Mouse (Mus musculus) urinary bladder, postnatal 14 days (tissue): ENCODE data around the gene Riox2.
A peak's percentile ranks its signal among the peaks of the same experiment; 100 is the strongest.
"Not testable (repeated sequence)": the region's sequence is repeated elsewhere in the genome, so short reads cannot be mapped to it uniquely, and the experiment has no call there.

Source experiments
- DNase-seq: peaks from one replicate; pipeline ENCODE4 v3.0.0; 2021; ENCODE audit warnings: low spot score

The Riox2 gene

DNA sequence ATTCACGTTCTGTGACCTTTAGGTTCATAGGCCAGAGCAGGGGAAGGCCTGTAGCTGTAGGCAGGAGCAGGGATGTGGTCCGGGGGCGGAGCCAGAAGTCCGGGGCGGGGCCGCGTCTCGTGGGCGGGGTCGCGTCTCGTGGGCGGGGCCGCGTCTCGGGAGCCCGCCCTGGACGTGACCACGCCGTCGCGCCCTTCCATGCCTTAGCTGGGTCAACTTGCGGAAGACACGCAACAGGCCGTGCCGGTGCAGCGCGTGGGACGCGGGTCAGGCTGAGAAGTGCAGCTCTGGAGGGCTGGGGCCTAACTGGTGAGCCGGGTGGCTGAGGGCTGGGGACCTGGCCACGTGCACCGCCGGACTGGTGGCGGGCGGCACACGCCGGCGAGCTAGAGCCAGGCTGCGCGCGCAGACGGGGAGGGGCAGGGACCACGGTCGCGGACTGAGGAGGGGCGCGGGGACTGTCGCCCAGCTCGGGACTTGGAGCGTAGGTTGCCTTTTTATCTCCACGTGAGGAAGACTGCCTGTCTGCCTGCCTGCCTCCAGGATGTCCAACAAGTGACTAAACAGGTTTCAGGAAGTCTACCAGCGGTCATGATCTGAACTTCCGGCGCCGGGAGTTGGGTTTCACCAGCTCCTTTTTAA is at the start of gene Riox2:
Gene Riox2 (plus strand): TSS at position 139 of the 642 bp plus-strand sequence.
- DNase-seq, result peak; percentile 84

DNA sequence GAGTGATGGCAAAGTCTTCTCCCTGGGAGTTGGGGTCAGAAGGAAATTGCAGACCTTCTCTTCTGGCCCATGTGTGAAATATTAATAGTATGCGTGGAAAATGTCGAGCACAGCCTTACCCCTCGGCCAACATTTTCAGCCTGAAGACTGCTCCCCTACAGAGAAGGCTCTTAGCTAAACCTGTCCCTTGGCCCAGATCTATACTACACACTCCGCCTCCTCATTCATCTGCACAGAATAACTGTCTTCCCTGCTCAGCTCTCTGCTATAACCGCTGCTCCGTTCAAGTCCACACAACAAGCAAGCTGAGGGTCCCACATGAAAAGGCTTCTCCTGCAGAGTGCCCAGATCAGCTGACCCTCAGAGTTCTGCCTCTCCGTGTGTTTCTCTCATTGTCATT is 43.6 kb upstream of the Riox2 start:
- no peak for DNase-seq

DNA sequence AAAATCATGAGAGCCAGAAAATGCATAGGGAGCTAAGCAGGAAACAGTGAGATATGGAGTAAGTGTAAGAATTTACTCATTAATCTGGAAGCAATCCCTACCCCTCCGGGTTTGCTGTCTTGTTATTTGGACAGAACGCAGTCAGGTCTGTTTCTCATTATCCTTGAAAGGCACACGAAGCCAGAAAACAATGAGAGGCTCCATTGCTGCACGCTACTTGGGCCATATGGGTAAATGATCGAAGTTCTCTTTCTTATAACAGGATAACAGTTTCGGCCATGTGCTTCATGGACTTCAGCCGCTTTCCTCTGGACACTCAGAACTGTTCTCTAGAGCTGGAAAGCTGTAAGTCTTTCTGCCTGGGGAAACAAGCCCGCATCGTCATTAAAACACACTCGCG is 38.4 kb upstream of the Riox2 start:
- DNase-seq, result no peak

DNA sequence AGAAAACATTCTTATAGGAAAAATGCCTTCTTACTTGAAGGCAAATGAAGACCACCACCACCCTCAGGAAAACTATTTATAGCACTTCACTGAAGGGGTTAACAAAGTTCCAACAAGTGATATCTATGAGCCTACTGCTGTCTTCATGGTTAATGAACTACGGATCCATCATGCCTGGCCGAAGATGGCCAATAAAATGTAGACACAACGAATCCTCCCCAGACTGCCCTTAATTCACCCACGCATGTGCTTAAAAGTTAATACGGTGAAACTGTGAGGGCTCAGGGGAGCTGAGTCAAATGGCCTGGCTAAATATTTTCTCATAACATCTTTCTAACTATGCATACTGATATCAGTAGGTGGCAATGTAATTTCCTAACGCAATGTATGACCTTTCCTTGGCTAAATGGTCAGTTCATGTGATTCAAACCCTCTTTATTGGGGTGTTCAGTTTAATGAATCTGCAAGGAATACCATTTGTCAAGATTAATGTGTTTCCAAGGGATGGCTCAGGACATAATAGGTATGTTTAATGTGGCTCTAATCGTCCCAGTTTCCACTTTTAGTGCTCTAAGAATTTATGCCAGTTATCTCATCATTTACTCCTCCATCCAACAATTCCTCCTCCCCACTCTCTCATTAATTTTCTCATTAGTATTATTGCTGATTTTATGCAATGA is 26.6 kb upstream of the Riox2 start:
- no peak for DNase-seq

DNA sequence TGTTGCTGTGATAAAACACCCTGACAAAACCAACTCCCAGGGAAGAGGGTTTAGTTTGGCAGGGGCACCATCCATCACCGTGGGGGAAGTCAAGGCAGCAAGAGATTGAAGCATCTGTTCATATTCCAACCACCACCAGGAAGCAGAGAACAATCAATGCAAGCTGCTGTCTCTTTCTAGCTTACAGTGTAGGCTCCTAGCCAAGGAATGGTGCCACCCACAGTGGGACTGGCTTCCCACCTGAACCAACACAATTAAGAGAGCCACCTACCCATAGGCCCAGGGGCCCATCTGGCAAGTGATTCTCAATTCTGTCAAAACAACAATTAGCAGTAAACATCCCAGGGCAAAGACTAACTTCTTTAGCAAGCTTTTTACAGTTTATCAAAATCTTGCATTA is 23.4 kb upstream of the Riox2 start:
- no peak for DNase-seq

DNA sequence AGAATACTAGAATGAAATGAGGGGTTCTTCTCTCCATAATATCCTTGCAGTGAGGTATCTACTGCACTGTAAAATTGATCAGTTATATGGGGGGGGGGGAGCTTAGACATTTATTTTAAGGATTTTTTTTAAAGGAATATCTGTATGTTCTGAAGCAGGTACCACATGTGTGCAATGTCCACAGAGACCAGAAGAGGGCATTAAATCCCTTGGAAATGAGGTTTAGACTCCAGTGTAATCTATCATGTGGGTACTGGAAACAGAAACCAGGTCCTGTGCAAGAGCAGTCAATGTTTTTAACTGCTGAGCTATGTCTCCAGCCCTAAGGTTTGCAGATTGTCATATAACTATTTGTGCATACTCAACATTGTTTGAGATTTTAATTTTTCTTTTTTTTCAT is 22.5 kb upstream of the Riox2 start:
- no peak for DNase-seq

DNA sequence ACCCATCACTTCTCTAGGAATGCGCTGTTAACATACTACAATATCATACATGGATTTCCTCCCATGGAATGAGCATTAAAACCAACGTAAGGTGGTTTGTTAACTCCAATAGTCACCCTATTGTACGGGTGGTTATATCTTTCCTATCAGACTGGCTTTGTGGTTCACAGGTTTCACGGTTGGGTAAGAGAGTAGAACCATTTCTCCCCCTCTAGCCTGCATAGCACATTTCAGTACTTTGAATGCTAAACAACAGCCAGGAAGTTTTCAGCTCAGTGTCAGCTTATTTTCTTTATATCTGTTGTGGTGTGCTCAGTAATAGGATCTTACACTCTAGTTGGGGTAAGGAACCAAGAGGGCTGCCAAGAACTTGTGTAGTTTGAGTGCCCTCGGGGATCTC is 19.8 kb upstream of the Riox2 start:
- no peak for DNase-seq

DNA sequence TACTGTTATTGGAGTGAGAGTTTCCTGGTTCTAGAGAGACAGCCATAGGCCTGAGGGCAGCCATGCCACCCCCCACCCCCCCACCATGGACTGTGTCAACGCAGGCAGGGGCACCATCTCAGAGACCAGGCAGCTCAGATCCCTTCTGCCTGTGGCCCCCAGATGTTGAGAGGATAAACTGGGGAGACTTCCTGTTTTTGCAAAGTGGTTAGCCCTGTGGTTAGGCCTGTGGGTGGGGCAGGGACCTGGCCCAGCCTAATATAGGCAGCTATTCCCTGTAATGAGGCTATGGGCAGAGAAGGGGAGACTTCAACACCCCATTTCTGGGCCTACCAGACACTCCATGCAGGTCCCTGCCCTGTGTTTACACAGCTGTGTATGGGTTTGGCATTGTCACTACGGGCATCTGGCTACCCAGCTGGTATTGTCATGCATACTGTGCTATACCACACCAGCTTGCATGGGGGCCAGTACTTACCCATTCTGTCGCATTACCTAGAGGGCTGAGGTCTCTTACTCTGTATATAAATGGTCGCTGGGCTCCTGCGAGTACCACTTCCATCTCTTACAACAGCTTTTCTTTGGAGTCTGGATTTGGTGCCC is 12.2 kb upstream of the Riox2 start:
- DNase-seq, result not testable (repeated sequence)

DNA sequence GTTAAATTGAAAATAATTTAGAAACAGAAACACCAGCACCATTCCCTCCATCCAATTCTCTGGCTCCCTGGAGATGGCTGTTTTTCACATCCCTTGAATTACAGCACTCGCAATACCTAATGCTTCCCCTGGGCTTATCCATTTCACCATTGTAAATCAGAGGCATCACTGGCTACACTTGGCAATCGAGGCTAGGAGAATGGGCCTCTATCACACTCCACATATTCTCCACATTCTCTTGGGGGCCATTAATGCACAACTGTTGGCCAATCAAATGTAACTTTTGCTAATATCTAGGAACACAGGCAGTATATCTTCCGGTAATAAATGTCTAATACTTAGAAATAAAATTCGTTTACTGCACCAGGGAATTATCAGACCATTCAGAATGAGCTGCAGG is 8.0 kb upstream of the Riox2 start:
- DNase-seq, result no peak

DNA sequence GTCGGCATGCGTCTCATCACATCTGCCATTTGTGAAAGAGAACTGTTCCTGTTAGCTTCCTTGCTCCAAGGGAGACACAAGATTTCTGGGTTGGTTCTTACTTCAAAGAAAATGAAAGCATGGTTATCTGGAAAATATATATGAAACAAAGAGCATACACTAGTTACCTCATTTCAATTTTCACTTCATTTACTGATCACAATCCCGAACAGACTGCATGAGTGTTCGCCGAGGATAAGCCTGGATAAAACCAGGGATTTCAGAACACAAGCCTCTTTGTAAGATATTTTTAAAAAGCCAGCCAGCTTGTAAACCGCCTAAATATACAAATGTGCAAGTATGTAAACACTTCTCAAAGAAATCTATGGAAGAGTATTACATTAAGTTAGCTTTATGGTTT is 7.6 kb upstream of the Riox2 start:
- DNase-seq, result no peak

DNA sequence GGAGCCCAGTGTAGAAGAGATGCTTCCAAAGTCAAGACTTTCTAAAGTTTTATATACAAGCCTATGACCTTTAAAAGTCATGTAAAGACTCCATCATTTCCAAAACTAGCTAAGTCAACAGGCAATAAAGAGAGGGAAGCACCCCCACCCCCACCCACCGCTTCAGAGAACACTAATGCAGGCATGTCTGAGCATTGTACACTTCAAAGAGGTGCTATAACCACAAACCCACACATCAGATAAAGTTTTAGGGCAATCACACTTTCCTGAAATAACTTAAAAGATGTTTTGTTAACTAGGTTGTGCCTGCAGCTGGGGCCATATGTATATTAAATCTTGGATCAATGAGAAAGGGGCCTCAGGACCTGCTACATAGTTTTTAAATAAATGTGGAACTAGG is 1.7 kb upstream of the Riox2 start:
- no peak for DNase-seq

DNA sequence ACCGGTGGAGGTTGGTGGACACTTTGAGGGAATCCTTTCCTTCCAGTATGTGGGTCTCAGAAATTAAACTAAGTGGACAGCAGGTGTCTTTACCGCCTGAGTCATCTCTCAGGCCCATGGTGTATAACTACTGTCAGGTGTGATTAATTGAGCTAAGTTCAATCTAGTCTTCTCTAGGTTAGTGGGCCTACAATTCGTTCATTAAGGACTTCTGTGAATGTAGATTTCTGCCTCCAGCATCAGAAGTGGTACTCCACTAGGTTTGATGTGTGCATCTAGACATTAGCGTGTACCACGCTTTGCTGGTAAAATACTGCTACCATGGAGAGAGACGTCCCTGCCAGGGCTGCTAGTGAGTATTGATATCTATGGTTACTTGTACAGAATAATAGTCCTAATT is 971 bp downstream of the Riox2 start:
- no peak for DNase-seq

DNA sequence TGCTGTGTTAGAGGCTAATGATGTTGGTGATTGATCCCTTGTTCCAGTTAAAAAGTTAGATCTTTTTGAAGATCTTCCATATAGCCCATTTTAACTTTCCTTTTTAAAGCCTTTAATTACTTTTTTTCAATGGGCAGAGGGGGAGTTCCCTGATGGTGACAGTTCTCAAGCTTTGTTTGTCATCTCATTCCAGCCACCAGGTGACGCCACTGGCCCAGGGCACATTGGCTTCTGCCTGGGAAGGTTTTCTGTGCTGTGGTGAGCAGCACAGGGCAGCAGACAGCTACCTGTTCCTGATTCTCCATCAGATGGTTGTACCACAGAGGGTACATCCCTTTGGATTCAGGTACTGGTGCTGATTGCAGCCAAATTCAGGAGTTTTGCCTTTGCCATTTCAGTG is 3.2 kb downstream of the Riox2 start:
- DNase-seq, result peak; percentile 74

DNA sequence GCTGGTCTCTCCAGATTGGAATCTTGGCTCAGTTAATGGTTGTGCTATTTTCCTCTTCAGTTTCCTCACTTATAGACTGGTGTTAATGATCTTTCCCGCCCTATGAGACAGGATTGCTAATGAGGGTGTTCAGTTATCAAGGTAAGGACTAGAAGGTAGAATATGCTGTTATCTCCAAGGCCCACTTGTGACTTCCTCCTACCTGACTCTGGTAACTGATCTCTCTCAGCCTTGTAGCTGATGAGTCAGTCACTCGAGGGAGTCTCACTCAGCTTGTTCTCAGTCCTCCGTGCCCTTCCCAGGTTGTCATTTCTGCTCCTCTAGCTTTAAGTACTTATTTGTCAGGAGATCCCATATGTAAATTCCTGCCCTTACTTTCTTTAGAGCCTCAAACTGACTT is 6.4 kb downstream of the Riox2 start:
- DNase-seq, result no peak

DNA sequence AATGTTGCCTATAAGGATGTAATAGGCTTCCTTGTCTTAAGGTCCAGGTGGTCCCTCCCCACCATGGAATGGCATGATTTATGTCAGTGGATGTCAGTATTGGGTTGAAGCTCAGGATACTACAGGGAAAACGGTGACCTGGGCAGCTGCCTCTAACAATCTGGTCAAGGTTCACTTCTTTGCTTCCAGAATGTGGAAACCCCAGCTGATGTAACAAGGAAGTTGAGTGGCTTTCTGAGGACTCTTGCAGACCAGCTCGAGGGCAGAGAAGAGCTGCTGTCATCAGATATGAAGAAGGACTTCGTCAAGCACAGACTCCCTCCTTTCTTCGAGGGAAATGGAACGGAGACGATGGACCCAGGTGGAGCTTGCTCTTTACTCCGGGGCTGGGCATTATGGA is 15.7 kb downstream of the Riox2 start:
- no peak for DNase-seq

DNA sequence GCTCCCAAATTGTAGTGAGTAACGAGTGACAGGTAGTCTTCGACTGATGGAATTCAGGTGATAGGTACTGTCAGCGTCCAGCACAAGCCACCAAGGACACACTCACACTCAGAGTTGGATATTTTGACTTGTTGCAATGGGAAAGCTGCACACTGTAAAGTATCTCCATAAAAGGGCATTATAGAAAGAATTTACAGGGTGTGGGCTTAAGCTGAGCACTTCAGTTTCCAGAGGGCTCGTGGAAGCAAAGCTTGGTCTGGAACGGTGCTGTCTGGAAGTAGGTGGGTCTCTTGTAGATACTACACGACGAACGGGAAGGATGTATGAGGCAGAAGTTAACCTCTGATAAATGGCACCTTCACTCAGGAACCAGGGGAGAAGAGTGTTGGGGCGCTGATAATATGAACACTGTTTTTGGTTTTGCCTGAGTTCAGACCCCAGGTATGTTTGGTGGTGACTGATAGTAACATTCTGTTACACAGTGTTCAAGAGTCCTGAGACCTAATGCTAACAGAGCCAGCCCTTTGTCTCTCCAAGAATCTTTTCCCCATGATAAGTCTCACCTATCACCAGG is 16.5 kb downstream of the Riox2 start:
- DNase-seq, result no peak

DNA sequence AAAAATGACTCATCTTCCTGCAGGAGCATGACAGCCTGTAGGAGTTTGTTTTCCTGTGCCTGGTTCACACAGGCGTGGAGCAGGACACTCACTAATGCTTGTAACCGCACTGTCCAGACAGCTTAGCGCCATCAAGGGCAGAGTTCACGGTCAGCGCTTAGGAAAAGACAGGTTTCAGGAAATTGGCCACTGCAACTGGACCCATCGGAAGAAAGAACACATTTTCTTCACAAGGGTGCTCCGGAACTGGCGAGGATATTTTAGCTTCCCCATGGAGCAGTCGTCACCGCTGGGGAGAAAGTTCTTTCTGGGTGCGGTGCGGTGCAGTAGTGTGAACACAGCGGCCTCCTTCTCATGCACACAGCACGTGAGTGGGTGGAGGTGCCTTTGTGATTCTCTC is 21.6 kb downstream of the Riox2 start:
- no peak for DNase-seq

DNA sequence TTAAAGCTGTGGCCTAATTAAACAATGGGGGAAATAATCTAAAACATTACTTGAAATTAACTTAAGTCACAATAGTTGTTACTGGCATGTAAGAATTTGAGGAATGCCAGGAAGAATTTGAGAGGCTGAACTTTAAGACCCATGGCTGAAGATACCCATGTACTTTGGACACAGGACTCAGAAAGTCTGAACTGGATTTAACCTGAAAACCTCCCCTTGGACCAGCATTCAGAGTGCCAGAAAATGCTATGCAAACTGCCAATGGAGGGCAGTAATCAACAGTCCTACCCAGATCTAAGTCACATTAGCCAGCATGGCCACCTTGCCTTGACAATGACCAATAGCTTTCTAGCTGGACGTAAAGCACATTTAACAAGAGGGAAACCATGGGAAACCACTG is 26.4 kb downstream of the Riox2 start:
- DNase-seq, result no peak

DNA sequence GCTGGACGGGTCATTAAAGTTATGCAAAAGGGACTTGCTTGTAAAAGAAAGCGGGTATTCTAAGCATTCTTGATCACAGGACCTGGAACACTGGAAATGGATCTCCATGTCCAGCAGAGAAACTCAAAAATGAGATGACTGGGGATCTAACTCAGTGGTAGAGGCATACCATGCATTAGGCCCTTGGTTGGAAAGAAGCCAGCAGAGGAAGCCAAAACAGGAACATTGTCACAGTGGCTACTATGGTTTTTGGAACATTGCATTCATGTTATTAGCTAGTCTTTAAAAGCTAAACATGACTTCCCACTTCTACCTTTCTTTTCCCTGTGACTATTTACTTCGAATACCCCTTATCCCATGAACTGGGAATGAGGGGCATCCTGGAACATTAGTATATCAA is 27.6 kb downstream of the Riox2 start:
- no peak for DNase-seq

DNA sequence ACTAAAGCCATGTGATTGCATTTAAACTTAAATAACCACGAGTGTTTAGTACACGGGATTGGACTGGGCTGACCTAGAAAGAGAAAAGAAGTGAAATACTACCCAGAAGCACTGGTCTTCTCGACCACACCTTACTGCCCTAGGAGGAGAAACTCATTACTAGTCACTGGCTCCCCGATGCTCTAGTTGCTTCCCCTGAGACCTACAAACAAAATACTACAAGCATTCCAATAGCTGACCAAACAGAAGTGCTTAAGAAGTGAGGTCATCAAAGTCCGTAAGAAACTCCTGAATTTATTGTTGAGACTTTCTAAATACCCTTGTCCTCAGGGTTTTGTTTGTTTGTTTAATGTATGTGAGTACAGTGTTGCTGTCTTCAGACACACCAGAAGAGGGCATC is 38.3 kb downstream of the Riox2 start:
- DNase-seq, result no peak

DNA sequence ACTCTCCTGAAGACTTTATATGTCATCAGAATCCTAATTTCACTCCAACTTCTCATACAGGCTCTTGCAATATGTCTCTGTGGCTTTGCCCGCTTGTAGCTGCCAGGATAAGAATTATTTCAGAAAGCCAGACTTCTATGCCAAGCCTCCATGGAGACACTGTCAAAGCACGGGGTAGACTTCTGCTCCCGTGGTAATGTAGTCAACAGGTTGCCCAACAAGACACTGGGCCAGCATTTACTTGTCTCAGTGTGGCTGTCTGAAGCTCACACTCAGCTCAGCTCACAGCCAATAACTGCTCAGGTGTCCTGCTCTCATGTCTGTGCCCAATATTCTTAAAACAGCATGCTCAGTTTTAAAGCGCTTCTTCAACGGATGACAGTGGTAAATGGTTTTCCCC is 43.6 kb downstream of the Riox2 start:
- no peak for DNase-seq

DNA sequence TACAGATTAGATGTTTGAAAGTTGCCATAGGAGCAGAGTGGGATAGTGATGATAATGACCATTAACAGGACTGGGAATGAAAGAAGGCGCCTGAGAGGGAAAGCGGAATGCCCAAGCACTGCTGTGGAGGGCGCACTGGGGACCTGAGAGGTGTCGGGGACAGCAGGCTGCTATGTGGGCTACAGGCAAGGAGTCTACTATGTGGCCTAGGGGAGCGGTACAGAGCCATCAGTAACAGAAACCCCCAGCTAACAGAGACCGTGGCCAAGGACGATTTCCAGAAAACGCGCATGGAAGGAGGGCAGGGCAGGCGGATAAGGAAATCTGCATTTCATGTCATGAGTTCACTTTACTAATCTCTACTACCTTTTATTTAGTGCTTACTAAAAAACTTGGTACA is 45.4 kb downstream of the Riox2 start:
- DNase-seq, result no peak

DNA sequence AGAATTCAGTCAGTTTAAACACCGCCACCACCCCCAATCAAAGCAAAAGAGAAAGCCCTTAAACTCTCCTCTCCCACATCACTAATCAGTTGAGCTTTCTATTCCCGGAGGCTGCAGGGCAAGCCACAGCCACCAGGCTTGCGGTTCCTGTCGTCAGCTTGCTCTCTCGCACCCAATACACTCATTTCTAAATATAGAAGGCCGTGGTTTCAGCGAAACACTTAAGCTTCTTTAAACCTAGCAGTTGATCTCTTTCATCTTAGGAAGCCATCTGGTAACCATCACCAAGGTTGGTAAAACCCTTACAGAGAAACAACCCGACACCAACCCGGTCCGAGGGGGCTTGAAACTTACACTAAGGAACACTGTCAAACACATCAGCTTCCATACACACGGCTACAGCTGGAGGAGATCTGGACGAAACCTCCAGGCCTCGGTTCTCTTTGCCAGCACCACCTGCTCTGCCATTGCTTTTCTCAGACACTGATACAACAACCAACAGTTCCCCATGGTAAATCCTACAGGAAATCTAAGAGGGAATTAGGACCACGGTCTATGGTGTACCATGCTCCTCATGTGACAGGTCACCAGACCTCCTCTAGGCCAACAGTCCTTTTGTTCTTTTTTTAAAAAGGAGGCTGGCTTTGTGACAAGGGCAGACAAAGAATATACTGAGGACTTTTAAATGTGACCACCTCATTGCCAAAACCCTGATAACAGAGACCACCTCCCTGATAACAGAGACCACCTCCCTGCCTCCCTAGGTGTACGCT is 46.1 kb downstream of the Riox2 start:
- no peak for DNase-seq
